Mouse (Mus musculus): Measurements from ENCODE around the gene Gm20696. TPM values are rescaled to one million over a fixed set of nuclear protein-coding genes. Genes with fewer than 3 reads are reported as not detected.
A peak's percentile ranks its signal among the peaks of the same experiment; 100 is the strongest.

The Gm20696 gene
- polyA plus RNA-seq, 1 experiment from 2014 or later = 3.9 TPM

GRCm38 (mm10) chr6:99273177-99273576 lies 393.4 kb downstream of the Gm20696 start:
- no peak overlapping the region for H3K9ac ChIP-seq
- no peak for ATAC-seq
- H3K4me1 ChIP-seq = peaks cover 25% of the 10 kb centered on the region
- 89% methylated on average over 5 of the region's 5 CpGs for WGBS
- H3K4me3 ChIP-seq = no peak overlapping the region
- H3K9me3 ChIP-seq (replicated peaks) = no peaks in the 10 kb centered on the region
- no peaks in the 10 kb centered on the region for H3K27me3 ChIP-seq
- no peaks in the 10 kb centered on the region for H3K36me3 ChIP-seq (ENCODE audit: poor library complexity, severe bottlenecking)
- H3K4me2 ChIP-seq = no peak overlapping the region
- no peak overlapping the region for H3K27ac ChIP-seq

GRCm38 (mm10) chr6:99272174-99272573 lies 394.4 kb downstream of the Gm20696 start:
- Histone ChIP-seq H3K27ac (no peak overlapping the region), H3K36me3 (ENCODE audit: poor library complexity, severe bottlenecking) (no peaks in the 10 kb centered on the region), H3K9ac (no peak overlapping the region), H3K4me1 (peaks cover 28% of the 10 kb centered on the region), H3K4me3 (no peak overlapping the region), H3K9me3 (replicated peaks) (no peaks in the 10 kb centered on the region), H3K27me3 (no peaks in the 10 kb centered on the region), H3K4me2 (no peak overlapping the region)
- no peak for ATAC-seq
- 97% methylated on average over 3 of the region's 3 CpGs for WGBS

- Histone ChIP-seq H3K9ac (no peak overlapping the region), H3K4me3 (no peak overlapping the region), H3K36me3 (ENCODE audit: poor library complexity, severe bottlenecking) (no peaks in the 10 kb centered on the region), H3K9me3 (replicated peaks) (no peaks in the 10 kb centered on the region), H3K27me3 (no peaks in the 10 kb centered on the region), H3K27ac (no peak overlapping the region), H3K4me2 (no peak overlapping the region), H3K4me1 (peaks cover 32% of the 10 kb centered on the region)
- no peak for ATAC-seq
- WGBS = 88% methylated on average over 7 of the region's 7 CpGs
Observed at GRCm38 (mm10) chr6:99271741-99272140, 394.9 kb downstream of the Gm20696 start.

GRCm38 (mm10) chr6:99269921-99270320 lies 396.7 kb downstream of the Gm20696 start:
- no peaks in the 10 kb centered on the region for H3K9me3 ChIP-seq (replicated peaks)
- no peak for ATAC-seq

GRCm38 (mm10) chr6:99268171-99269061 lies 398.2 kb downstream of the Gm20696 start:
- H3K27me3 ChIP-seq = no peaks in the 10 kb centered on the region
- H3K4me3 ChIP-seq = no peak overlapping the region
- H3K27ac ChIP-seq = no peak overlapping the region
- H3K4me2 ChIP-seq = 0 out of 2 replicates have a peak overlapping the region, but pooled peaks have one; percentile 9
- H3K9ac ChIP-seq = no peak overlapping the region
- peaks cover 55% of the 10 kb centered on the region for H3K4me1 ChIP-seq
- WGBS = 35% methylated on average over 20 of the region's 20 CpGs
- no peaks in the 10 kb centered on the region for H3K36me3 ChIP-seq (ENCODE audit: poor library complexity, severe bottlenecking)
- no peaks in the 10 kb centered on the region for H3K9me3 ChIP-seq (replicated peaks)
- peak; percentile 34; the same call in 1 of the 2 replicates for ATAC-seq

More at GRCm38 (mm10) chr6:99269921-99270320, 396.7 kb downstream of the Gm20696 start:
- WGBS = 77% methylated on average over 6 of the region's 6 CpGs
- Histone ChIP-seq H3K27me3 (no peaks in the 10 kb centered on the region), H3K4me1 (peaks cover 42% of the 10 kb centered on the region), H3K36me3 (ENCODE audit: poor library complexity, severe bottlenecking) (no peaks in the 10 kb centered on the region), H3K9ac (no peak overlapping the region), H3K4me3 (no peak overlapping the region), H3K4me2 (no peak overlapping the region), H3K27ac (no peak overlapping the region)

- H3K4me1 ChIP-seq = peaks cover 77% of the 10 kb centered on the region
- WGBS = 7% methylated on average over 13 of the region's 13 CpGs
- H3K9ac ChIP-seq = peak overlapping the region; percentile 36
- peak overlapping the region; percentile 39 for H3K4me2 ChIP-seq
- H3K9me3 ChIP-seq (replicated peaks) = no peaks in the 10 kb centered on the region
- ATAC-seq = peak; percentile 17; the same call in 1 of the 2 replicates
- no peaks in the 10 kb centered on the region for H3K27me3 ChIP-seq
- H3K36me3 ChIP-seq (ENCODE audit: poor library complexity, severe bottlenecking) = no peaks in the 10 kb centered on the region
- H3K4me3 ChIP-seq = no peak overlapping the region; the same call in 1 of the 2 replicates
- H3K27ac ChIP-seq = peak overlapping the region; percentile 49; the same call in 1 of the 2 replicates
Observed at GRCm38 (mm10) chr6:99265945-99266656, 400.5 kb downstream of the Gm20696 start.

- 22% methylated on average over 4 of the region's 4 CpGs for WGBS
- Histone ChIP-seq H3K36me3 (ENCODE audit: poor library complexity, severe bottlenecking) (no peaks in the 10 kb centered on the region), H3K4me1 (peaks cover 81% of the 10 kb centered on the region), H3K9me3 (replicated peaks) (no peaks in the 10 kb centered on the region), H3K27me3 (no peaks in the 10 kb centered on the region), H3K9ac (no peak overlapping the region), H3K4me3 (no peak overlapping the region), H3K4me2 (peak overlapping the region; percentile 39; the same call in 1 of the 2 replicates), H3K27ac (no peak overlapping the region)
- ATAC-seq = peak; percentile 20; the same call in 1 of the 2 replicates
Observed at GRCm38 (mm10) chr6:99265173-99265572, 401.4 kb downstream of the Gm20696 start.

- WGBS = 31% methylated on average over 13 of the region's 13 CpGs
- H3K27ac ChIP-seq = no peak overlapping the region
- H3K4me1 ChIP-seq = peaks cover 75% of the 10 kb centered on the region
- no peak; the same call in 1 of the 2 replicates for ATAC-seq
- H3K9me3 ChIP-seq (replicated peaks) = no peaks in the 10 kb centered on the region
- H3K4me2 ChIP-seq = no peak overlapping the region
- H3K4me3 ChIP-seq = no peak overlapping the region
- no peaks in the 10 kb centered on the region for H3K36me3 ChIP-seq (ENCODE audit: poor library complexity, severe bottlenecking)
- H3K9ac ChIP-seq = no peak overlapping the region
- H3K27me3 ChIP-seq = no peaks in the 10 kb centered on the region
Observed at GRCm38 (mm10) chr6:99264192-99265093, 402.2 kb downstream of the Gm20696 start.

- Histone ChIP-seq H3K4me3 (no peak overlapping the region), H3K4me1 (peaks cover 71% of the 10 kb centered on the region), H3K9me3 (replicated peaks) (no peaks in the 10 kb centered on the region), H3K4me2 (no peak overlapping the region), H3K27ac (no peak overlapping the region), H3K9ac (no peak overlapping the region), H3K27me3 (no peaks in the 10 kb centered on the region), H3K36me3 (ENCODE audit: poor library complexity, severe bottlenecking) (no peaks in the 10 kb centered on the region)
- WGBS = 56% methylated on average over 2 of the region's 2 CpGs
- no peak for ATAC-seq
Observed at GRCm38 (mm10) chr6:99263886-99264185, 402.8 kb downstream of the Gm20696 start.

- 15% methylated on average over 12 of the region's 12 CpGs for WGBS
- no peaks in the 10 kb centered on the region for H3K36me3 ChIP-seq (ENCODE audit: poor library complexity, severe bottlenecking)
- no peaks in the 10 kb centered on the region for H3K9me3 ChIP-seq (replicated peaks)
- ATAC-seq = no peak
- H3K27me3 ChIP-seq = no peaks in the 10 kb centered on the region
- H3K9ac ChIP-seq = no peak overlapping the region
- H3K4me2 ChIP-seq = no peak overlapping the region
- peaks cover 65% of the 10 kb centered on the region for H3K4me1 ChIP-seq
- H3K4me3 ChIP-seq = no peak overlapping the region
- H3K27ac ChIP-seq = no peak overlapping the region
Observed at GRCm38 (mm10) chr6:99263061-99263885, 403.3 kb downstream of the Gm20696 start.

- H3K36me3 ChIP-seq (ENCODE audit: poor library complexity, severe bottlenecking) = no peaks in the 10 kb centered on the region
- H3K27me3 ChIP-seq = no peaks in the 10 kb centered on the region
- no peaks in the 10 kb centered on the region for H3K9me3 ChIP-seq (replicated peaks)
- H3K4me1 ChIP-seq = peaks cover 58% of the 10 kb centered on the region
- no peak overlapping the region for H3K4me3 ChIP-seq
- no peak overlapping the region for H3K9ac ChIP-seq
- no peak overlapping the region for H3K27ac ChIP-seq
- H3K4me2 ChIP-seq = no peak overlapping the region
- ATAC-seq = no peak
- WGBS = 52% methylated on average over 4 of the region's 4 CpGs
Observed at GRCm38 (mm10) chr6:99261737-99262130, 404.9 kb downstream of the Gm20696 start.
